Mouse (Mus musculus) CH12.LX (cell line): ENCODE data around the gene Zfp382.

Source experiments
- POLR2A ChIP-seq: IDR thresholded peaks from 2 replicates; pipeline ENCODE4 v1.6.1; 2011; ENCODE audit warnings: low read depth, mild to moderate bottlenecking, improper control_type of control experiment, low read length
- RCOR1 ChIP-seq: conservative IDR thresholded peaks from 2 replicates; pipeline ENCODE4 v1.6.1; 2012; ENCODE audit warnings: low read depth, mild to moderate bottlenecking, inconsistent platforms, low read length, improper control_type of control experiment
- SMC3 ChIP-seq: IDR thresholded peaks from 2 replicates; pipeline ENCODE4 v1.6.1; 2011; ENCODE audit warnings: low read depth, low read length, improper control_type of control experiment

DNA sequence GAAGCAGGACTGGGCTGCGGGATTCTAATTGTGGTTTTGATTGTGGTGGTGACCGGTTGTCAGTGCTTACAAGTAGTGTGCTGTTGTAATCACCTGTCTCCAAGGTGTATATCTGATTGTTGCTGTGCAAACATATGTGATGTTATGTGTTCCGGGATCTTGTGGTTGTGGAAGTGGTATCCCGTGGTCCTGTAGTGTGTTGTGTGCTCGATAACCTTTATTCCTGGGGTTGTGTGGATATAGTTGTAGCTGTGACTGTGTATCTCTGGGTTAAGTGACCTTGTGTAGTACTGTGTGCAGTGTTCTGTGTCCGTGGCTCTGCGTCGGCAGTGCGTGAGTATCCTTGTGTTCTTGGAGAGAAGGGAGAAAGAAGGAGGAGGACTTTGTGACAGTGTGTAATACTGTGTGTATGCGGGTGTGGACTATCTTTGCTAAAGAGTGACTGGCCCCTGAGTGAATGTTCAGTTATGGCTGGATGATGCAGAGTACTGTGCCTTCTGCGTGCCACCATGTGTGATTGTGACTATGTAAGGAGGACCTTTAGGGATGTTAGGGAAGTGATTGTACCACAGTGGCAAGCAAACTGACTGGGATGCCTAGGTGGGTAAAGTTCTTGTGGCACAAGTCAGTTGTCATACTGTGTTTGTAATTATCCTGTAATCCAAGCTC, 48.7 kb downstream of the Zfp382 start:
- no peak for TF ChIP-seq SMC3
- no peak for TF ChIP-seq RCOR1
- TF ChIP-seq POLR2A: no peak
